Mouse (Mus musculus) brain, embryonic 14.5 days (tissue): ENCODE data around the gene Gm10837. TPM values are rescaled to one million over a fixed set of nuclear protein-coding genes. Genes with fewer than 3 reads are reported as not detected.

ENCODE experiments used
- DNase-seq: peaks from one replicate; pipeline ENCODE4 v3.0.0-alpha.2; 2011; ENCODE audit warnings: low read depth
- CTCF ChIP-seq: fragments of 200-500 bp; IDR thresholded peaks from 2 replicates; pipeline ENCODE4 v1.5.1; 2012; ENCODE audit warnings: inconsistent platforms, mild to moderate bottlenecking, moderate library complexity, borderline replicate concordance; ENCODE audit not compliant: insufficient read depth, insufficient read length; ENCODE audit errors: extremely low read depth
- POLR2A ChIP-seq: fragments of 200-500 bp; IDR thresholded peaks from 2 replicates; pipeline ENCODE4 v1.6.1; 2012; ENCODE audit warnings: mild to moderate bottlenecking, inconsistent platforms, borderline replicate concordance; ENCODE audit not compliant: poor library complexity, insufficient read depth, insufficient read length, severe bottlenecking; ENCODE audit errors: extremely low read depth
- polyA plus RNA-seq: library from polyadenylated mRNA; depleted of rRNA; stranded (reverse); fragments of >200 nt; gene quantifications from 2 replicates; pipeline ENCODE4 v1.2.3, GENCODE M21; 2012

Gm10837 gene
- polyA plus RNA-seq, 1 experiment: 0.25 TPM

DNA sequence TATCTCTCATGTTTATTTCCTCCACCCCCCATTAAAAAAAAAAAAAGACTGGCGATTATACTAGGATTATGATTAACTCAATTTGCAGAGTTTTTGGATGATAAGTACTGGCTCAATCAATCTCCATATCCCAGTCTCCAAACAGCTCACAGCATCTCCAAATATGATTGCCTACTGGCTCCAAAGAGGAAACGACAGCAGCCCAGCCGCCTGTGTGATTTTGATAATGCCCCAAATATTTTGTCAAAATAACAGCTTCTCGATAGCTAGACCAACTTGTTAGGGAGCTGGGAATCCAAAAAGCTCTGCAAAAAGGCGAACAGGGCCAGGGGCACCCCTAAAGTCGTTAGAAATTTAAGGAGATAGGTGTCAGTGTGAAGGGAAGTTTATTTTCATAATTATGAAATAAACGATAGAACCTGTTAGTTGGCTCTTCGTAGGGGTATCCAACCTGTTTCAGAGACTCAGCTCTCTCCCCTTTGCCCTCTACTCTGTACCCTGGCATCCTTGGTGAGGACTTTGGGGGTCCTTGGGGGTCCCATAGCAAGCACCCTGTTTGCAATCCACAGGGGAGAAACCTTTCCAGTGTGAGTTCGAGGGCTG, 12.3 kb upstream of the Gm10837 start:
- peak; percentile 58 for DNase-seq

DNA sequence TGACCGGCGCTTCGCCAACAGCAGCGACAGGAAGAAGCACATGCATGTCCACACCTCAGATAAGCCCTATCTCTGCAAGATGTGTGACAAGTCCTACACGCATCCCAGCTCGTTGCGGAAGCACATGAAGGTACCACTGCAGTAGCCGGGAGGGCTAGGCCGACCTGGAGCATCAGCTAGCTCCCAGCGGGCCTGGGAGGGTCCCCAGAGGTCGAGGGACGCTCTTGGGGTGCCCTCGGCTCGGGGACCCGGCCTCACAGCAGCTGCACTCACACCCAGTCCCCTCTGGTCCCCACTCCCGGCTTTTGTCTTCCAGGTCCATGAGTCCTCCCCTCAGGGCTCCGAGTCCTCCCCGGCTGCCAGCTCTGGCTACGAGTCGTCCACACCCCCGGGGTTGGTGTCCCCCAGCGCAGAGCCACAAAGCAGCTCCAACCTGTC, 11.8 kb upstream of the Gm10837 start:
- TF ChIP-seq POLR2A: no peak
- peak; percentile 73 for DNase-seq

More for the DNA sequence above, 12.3 kb upstream of the Gm10837 start:
- TF ChIP-seq POLR2A (no peak), CTCF (no peak)

DNA sequence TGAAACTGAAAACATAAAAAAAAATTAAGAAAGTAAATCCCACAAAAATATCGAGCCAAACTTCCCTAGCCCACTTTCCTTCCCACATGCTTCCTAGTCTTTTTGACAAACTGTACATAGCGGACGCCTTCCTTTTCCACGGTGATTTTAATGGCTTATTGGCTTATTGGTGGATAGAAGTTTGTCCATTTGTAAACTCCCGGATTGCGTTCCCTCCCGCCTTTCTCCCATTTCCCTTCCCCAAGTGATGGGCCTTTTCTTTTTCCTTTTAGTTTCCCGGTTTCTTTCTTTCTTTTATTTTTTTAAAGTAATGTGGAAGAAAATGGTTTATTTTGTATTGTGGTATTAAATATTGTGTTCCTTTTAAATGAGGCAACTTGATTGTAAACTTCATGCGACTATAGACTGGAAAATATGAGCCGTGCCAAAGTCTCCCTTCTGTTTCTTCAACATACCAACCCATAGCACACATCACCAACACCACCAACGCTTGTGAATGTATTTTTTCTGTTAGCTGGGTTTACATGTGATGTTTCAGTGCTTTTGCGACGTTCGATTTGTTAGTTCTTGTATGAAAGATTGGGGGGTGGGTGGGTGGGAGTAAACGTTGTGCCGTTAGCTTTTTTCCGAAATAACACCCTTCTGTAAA, 10.8 kb upstream of the Gm10837 start:
- TF ChIP-seq CTCF: no peak
- no peak for TF ChIP-seq POLR2A
- peak; percentile 71 for DNase-seq

DNA sequence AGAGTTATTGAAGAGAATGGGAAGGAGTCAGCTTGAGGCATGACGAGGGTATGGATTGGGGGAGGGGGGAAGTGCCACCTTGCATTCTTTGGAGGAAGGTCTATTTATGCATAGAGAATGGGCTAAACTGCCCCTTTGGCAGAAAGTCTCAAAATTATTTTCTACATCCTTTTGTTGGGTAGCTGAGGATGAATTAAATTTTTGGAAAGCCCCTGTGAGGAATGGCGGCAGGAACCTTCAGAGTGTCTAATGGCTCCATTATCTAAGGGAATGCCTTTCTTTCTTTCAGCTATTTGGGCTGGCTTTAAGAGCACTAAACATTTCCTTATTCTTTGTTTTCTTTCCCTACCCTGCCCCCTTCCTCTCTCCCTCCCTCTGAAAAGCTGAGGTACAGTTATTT, 10.0 kb upstream of the Gm10837 start:
- peak; percentile 82 for DNase-seq
- TF ChIP-seq CTCF: no peak
- no peak for TF ChIP-seq POLR2A

DNA sequence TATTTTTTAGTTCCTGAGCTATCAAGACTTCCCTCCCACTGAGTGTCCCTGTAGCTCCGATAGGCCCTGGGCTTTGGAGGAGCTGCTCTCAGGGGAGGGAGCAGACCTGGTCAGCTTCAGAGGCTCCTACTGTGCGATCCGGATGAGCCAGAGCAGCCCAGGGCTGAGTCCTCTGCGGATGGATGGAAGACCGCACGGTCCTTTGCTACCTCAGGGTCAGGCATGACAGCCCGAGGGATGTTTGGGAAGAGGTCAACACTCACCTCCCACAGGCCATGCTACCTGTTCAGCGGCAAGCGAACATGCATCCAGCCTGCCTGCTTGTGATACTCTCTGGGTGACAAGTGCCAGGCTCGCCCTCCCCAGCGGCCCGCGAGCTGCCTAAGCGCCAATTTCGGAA, 9.2 kb upstream of the Gm10837 start:
- DNase-seq: peak; percentile 62
- TF ChIP-seq CTCF (no peak), POLR2A (no peak)

DNA sequence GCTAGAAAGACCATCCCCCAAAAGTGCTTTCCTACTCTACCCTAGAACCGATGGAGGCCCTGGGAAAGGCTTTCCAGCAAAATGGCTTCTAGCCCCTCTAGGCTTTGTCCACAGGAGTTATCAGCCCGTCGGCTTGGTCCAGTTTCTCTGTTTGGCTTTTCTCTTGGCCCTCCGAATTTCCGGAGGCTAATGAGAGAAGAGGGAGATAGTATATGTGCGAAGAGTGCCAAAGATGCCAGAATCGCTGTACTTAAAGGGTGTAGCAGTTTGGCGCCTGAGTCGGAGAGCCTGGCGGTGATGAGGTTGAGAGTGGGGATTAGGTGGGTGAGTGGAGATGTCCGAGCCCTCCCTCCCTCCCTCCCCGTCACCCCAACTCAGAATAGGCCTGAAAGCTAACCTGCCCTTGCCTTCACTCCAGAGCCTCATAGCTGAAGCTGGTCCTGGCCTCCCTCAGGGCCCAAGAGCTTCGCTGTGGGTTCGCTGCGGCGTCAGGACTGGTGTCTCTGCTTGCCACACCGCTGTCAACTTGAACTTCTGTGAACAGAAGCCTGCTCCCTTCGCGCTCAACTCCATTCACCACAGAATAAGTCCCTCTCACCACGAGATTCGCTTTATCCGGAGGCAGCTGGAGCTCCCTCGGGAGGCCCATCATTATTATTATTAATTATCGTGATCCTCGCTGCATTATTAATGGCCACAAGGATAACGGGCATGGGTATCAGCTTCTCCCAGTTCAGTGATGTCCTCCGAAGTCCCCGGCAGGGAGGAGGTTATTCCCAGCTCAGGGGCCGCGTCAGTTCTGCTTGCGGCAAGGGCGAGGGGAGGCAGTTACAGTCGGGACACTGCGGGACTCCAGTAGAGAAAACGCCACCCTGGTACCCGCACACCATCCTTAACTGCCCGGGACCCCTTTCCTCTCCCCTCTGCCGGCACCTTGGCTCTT, 8.0 kb upstream of the Gm10837 start:
- TF ChIP-seq POLR2A: no peak
- no peak for TF ChIP-seq CTCF
- DNase-seq: peak; percentile 76

DNA sequence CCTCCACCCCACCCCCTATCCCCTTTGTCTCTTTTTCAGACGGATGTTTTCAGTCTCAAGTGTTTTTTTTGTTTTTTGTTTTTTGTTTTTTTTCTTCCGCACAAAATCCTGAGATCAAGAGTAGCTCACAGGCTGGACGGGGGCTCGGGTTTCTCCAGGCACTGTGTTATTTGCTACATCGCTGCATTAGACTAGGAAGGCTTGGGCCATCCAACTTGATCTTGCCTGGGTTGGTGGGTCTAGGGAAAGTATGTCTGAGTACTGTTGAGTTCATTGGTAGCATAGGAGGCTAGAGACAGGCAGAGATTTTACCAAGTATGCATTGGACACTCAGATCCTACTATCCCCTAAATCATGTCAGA, 7.4 kb upstream of the Gm10837 start:
- peak; percentile 46 for DNase-seq
- TF ChIP-seq POLR2A (no peak), CTCF (no peak)

DNA sequence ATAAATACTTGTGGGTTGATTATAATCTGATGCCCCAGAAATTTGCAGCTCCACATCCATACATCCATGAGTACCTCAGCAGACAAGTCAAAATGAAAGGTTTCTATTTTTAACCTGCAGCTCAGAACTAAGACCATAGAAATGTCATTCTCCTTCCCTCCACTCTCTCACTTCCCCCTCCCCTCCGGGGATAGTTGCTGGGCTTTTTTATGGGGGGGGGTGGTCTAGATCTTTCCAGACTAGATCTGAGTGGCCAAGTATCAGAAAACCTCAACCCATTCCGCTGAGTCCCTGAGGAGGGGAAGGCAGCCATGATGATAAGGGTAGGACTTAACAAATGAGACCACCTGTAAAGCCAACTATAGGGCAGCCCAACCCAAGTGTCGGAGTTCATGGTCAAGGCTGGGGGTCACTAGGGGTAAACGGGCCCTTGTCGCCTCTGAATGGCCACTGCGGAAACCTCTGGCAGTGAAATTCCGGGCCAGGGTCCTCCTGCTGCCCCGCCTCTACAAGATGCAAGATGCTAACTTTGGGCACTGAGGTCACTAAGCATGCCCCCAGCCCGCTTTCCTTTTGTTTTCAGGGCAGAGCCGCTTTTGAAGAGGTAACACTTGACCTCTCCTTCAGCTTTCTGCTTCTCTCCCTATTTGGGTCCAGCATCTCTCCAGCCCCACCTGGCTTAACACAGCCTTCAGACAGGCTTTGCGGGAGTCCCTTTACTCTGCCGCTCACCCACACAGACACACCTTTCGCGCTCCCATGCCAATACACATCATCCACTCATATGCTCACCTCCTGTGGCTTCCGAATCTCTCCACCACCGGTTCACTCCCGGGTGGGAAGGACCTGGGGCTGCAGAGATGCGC, 6.6 kb upstream of the Gm10837 start:
- peak; percentile 42 for DNase-seq
- TF ChIP-seq POLR2A (no peak), CTCF (no peak)

DNA sequence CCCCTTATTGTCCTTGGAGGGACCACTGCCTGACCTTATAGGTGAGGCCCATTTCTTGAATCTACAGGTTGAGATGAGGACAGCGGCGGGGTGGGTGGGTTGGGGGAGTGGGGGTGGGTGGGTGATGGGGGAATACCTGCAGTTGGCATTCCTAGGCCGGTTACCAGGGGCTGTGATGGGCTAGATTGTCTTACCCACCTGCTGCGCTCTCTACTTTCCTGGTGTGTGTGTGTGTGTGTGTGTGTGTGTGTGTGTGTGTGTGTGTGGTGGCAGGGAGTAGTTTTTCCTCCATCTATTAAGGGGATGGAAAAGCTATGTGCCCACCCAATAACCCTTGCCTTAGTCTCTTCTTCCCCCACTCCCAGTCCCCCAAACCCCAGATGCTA, 5.9 kb upstream of the Gm10837 start:
- no peak for TF ChIP-seq CTCF
- no peak for TF ChIP-seq POLR2A
- DNase-seq: no peak

DNA sequence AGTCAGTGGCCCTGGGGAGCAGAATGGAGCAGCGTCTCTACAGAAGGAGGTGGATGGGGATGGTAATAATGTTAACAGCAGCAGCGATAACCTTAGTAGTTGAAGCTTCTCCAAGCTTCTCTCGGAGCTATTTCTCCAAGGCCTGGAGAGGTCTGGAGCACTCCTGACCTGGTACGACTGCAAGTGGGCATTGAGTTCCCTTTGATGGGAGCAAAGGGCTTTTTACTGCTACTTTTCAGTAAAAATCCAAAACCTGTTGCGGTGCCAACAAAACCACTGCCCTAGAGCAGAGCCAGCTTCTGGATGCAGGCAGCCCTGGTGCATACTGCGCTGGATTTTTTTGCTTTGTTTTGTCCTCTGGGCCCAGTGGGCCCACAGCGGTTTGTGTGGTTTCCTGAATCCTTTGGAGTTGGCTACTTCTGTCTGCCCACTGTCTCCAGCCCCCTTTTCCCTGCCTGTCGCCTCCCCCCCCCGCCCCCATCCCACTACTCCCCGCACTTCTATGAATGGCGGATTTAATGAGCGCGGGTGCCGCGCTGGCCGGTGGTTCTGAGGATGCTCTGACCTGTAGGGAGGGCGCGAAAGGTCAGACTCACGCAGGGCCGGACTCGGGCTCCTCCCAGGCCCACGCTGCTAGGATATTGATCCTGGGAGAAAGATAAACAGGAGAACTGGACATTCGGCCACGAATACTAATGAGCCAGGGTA, 5.4 kb upstream of the Gm10837 start:
- TF ChIP-seq CTCF (no peak), POLR2A (no peak)
- peak; percentile 70 for DNase-seq
